In genomic region chr14:78380011-78380410, GRCm38 (mm10) we compare ENCODE assay signal across 28 mouse cellular contexts.
DNase-seq lines count a peak whose midpoint lies in the region; ATAC-seq and TF ChIP-seq lines count a peak whose summit lies in the region.
"Had no signal": no experiment of that assay in that cellular context is flagged by ENCODE, and none has a peak within 500 bp of the region (broad histone marks: within the 10 kb centered on the region; RNA-seq: fewer than 3 reads in every experiment).

No protein-coding gene starts in this region.

- no peak for ATAC-seq in CD4-positive, CD25-positive, alpha-beta regulatory T cell, adult 4 months
- ATAC-seq in kidney, embryonic 14.5 days (ENCODE audit: low FRiP score, low TSS enrichment): no peak
- ATAC-seq in Patski: no peak
- ATAC-seq: activated CD4-positive, CD25-positive, alpha-beta regulatory T cell, adult 4 months; forebrain, embryonic 16.5 days; inflammation-experienced regulatory T-cells, adult 6 months had no signal

- no peaks in the 10 kb centered on the region for H3K9me3 ChIP-seq in kidney, embryonic 14.5 days (ENCODE audit: control insufficient read depth, low read length)
- H3K9me3 ChIP-seq: limb, embryonic 12.5 days; liver, embryonic 15.5 days; stomach, embryonic 15.5 days had no signal

- POLR2A ChIA-PET in Patski (lab: Charles Lee): no interaction called here

- H3K9ac ChIP-seq in kidney, embryonic 14.5 days (ENCODE audit: low read depth, low read length): no peak overlapping the region
- H3K9ac ChIP-seq: hindbrain, embryonic 14.5 days; limb, embryonic 12.5 days; liver, embryonic 15.5 days; lung, embryonic 14.5 days; stomach, embryonic 15.5 days had no signal

- no peaks in the 10 kb centered on the region for H3K36me3 ChIP-seq in kidney, embryonic 14.5 days (ENCODE audit: control insufficient read depth, insufficient read depth, low read length)
- H3K36me3 ChIP-seq: limb, embryonic 12.5 days; liver, embryonic 15.5 days; stomach, embryonic 15.5 days had no signal

- H3K27me3 ChIP-seq in kidney, embryonic 14.5 days (ENCODE audit: control insufficient read depth, insufficient read depth, low read length): no peaks in the 10 kb centered on the region
- H3K27me3 ChIP-seq in Patski: no peaks in the 10 kb centered on the region
- H3K27me3 ChIP-seq: limb, embryonic 12.5 days; liver, embryonic 15.5 days; stomach, embryonic 15.5 days had no signal

- TF ChIP-seq CTCF in Patski (IDR thresholded peaks at IDR 0.05): peak; percentile 33

- no peak overlapping the region for H3K27ac ChIP-seq in kidney, embryonic 14.5 days (ENCODE audit: low read depth, low read length)
- H3K27ac ChIP-seq: gastrocnemius, adult 2 months; hindbrain, embryonic 14.5 days; left cerebral cortex, adult 2 months; limb, embryonic 12.5 days; liver, embryonic 15.5 days; stomach, embryonic 15.5 days had no signal

- in situ Hi-C loops in Patski (cut with MboI; ENCODE audit: low pct_unique_long_range_greater_than_20kb): no loop called here

- H3K4me3 ChIP-seq in kidney, embryonic 14.5 days (ENCODE audit: low read length): no peak overlapping the region
- H3K4me3 ChIP-seq: erythroblast, embryonic 14.5 days; gastrocnemius, adult 2 months; left cerebral cortex, adult 2 months; limb, embryonic 12.5 days; liver, embryonic 15.5 days; stomach, embryonic 15.5 days had no signal

- CTCF ChIA-PET in Patski (lab: Charles Lee): no interaction called here

- 74% methylated on average over 4 of the region's 4 CpGs for WGBS in kidney, embryonic 14.5 days

- H3K4me1 ChIP-seq in kidney, embryonic 14.5 days (ENCODE audit: control insufficient read depth, insufficient read depth, low read length): no peaks in the 10 kb centered on the region
- H3K4me1 ChIP-seq: limb, embryonic 12.5 days; liver, embryonic 15.5 days; stomach, embryonic 15.5 days had no signal

- peak; percentile 34 for DNase-seq in CD4-positive, CD25-positive, alpha-beta regulatory T cell, adult 2 months (ENCODE audit: low read depth, low spot score)
- peak; percentile 3 for DNase-seq in kidney, adult 18-20 months
- peak; percentile 25 to 39 for DNase-seq in kidney, postnatal 25 days
- no peak for DNase-seq in kidney, postnatal 4 days
- DNase-seq in Patski (ENCODE audit: low read depth, low spot score): no peak
- DNase-seq: adrenal gland, adult 2 months; adrenal gland, postnatal 36 days; cerebellum, adult 18-20 months; cerebellum, postnatal 10 days; gastrocnemius, adult 2 months; gastrocnemius, postnatal 36 days; layer of hippocampus, adult 9-11 months; lung, embryonic 14.5 days; lung, postnatal 14 days; midbrain, embryonic 14.5 days; right cerebral cortex, postnatal 25 days; thymus, postnatal 14 days had no signal

- no peak overlapping the region for H3K4me2 ChIP-seq in kidney, embryonic 14.5 days (replicated peaks; ENCODE audit: low read depth, low read length)
- H3K4me2 ChIP-seq: hindbrain, embryonic 14.5 days; limb, embryonic 12.5 days; liver, embryonic 15.5 days; lung, embryonic 14.5 days; stomach, embryonic 15.5 days had no signal

Comparison
In these comparisons a context has a peak if more than half of its experiments do, and no peak if none do; other contexts are left out.
1. DNase-seq: peak in CD4-positive, CD25-positive, alpha-beta regulatory T cell, adult 2 months (single experiment), kidney, adult 18-20 months (single experiment) and kidney, postnatal 25 days (2 of 2); none in kidney, postnatal 4 days (0 of 2) and Patski (single experiment).